Mouse (Mus musculus) heart, postnatal 10 days (tissue): Measurements from ENCODE around the gene Gm15085. TPM values are rescaled to one million over a fixed set of nuclear protein-coding genes. Genes with fewer than 3 reads are reported as not detected.
"Not testable (repeated sequence)": the region's sequence is repeated elsewhere in the genome, so short reads cannot be mapped to it uniquely, and the experiment has no call there.

Source experiments
- DNase-seq, 2 experiments: peaks; one replicate each; pipeline ENCODE4 v3.0.0; 2021
- intact Hi-C: fragments of 180-260 bp; cut with DNase I; formaldehyde crosslinking; loops from one replicate; pipeline ENCODE4 v1.15.1; 2025
- total RNA-seq, 2 experiments: library from RNA; stranded (reverse); gene quantifications; 2 replicates each; pipeline ENCODE4 v1.2.3; 2021

Gm15085 gene
- total RNA-seq, result not detected

DNA sequence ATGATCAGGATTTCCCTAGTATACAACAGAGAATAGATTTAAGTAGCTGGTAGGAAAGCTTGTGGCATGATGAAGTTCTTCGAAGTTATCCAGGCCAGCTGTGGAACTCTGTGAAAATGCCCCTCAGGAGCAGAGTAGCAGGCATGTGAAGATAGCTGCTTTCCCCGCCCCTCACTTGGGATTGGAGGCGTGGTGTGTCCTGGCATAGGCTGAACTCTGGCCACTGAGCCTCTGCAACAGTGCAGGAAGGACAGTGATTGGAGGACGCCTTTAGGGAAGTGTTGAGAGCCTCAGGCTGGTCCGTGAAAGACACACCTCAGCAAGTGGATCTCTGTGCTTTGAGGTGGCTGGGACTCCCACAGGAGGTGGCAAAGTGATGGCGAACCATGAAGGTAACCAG lies at the start of gene Gm15085:
Gene Gm15085 (plus strand): TSS at position 301 of the 400 bp plus-strand sequence.
- DNase-seq, intact Hi-C loops: not testable (repeated sequence)

Other genes starting within 250 kb of the Gm15085 start
- not detected for gene Gm15093, start 175.2 kb upstream of the Gm15085 start, total RNA-seq
- not detected for gene Gm10439, start 147.0 kb downstream of the Gm15085 start, total RNA-seq